Mouse (Mus musculus): ENCODE results near the gene Cyp4a14.

GRCm38 (mm10) chr4:115452304-115452703 is 43.6 kb downstream of the Cyp4a14 start, which contains the start of gene Cyp4a30b:
- TF ChIP-seq CTCF (IDR thresholded peaks at IDR 0.05; ENCODE audit: extremely low read depth, insufficient read length, insufficient replicate concordance, low read depth, low read length), result no peak
- no peak for TF ChIP-seq POLR2A (IDR thresholded peaks at IDR 0.05; ENCODE audit: low read depth, low read length)

Data from small intestine, adult 2 months (tissue).